Mouse (Mus musculus): ENCODE results near the gene Htra1.

GRCm38 (mm10) chr7:130910841-130911240 lies 25.1 kb upstream of the Htra1 start:
- TF ChIP-seq CTCF (IDR thresholded peaks at IDR 0.05) = no peak
- TF ChIP-seq EP300 (IDR thresholded peaks at IDR 0.05; ENCODE audit: insufficient read depth, low read depth, low read length) = no peak
- no peak for TF ChIP-seq POLR2A (IDR thresholded peaks at IDR 0.05; ENCODE audit: insufficient read depth, low read depth, low read length)
